Mouse (Mus musculus) liver, embryonic 16.5 days (tissue): ENCODE measurements around the gene Set. TPM values are rescaled to one million over a fixed set of nuclear protein-coding genes. Genes with fewer than 3 reads are reported as not detected.

Source experiments
- ATAC-seq: fragments of 200-750 bp; cut with Nextera tagmentation; 2 replicates; pipeline ENCODE4 v1.8.0; 2017; ENCODE audit warnings: low read depth, mild to moderate bottlenecking, moderate number of reproducible peaks, moderate library complexity
- H3K27ac ChIP-seq: fragments of 300-500 bp; sonication (generic); 2 replicates; pipeline ENCODE4 v1.5.1; 2014; ENCODE audit warnings: mild to moderate bottlenecking, low read length
- H3K27me3 ChIP-seq: fragments of 300-500 bp; sonication (generic); 2 replicates; pipeline ENCODE4 v1.6.1; 2014; ENCODE audit warnings: low read depth, low read length, mixed read lengths; ENCODE audit not compliant: control insufficient read depth, insufficient read depth
- H3K36me3 ChIP-seq: fragments of 300-500 bp; sonication (generic); 2 replicates; pipeline ENCODE4 v1.6.1; 2014; ENCODE audit warnings: mild to moderate bottlenecking; ENCODE audit not compliant: control insufficient read depth, insufficient read depth
- H3K4me1 ChIP-seq: fragments of 300-500 bp; sonication (generic); 2 replicates; pipeline ENCODE4 v1.6.1; 2014; ENCODE audit warnings: low read depth, low read length, mixed read lengths; ENCODE audit not compliant: control insufficient read depth
- H3K4me2 ChIP-seq: fragments of 300-500 bp; sonication (generic); 2 replicates; pipeline ENCODE4 v1.6.1; 2014; ENCODE audit warnings: low read depth, low read length, mixed read lengths
- H3K4me3 ChIP-seq: fragments of 300-500 bp; sonication (generic); 2 replicates; pipeline ENCODE4 v1.5.1; 2014; ENCODE audit warnings: low read depth, mild to moderate bottlenecking, low read length
- H3K9ac ChIP-seq: fragments of 300-500 bp; sonication (generic); 2 replicates; pipeline ENCODE4 v1.6.1; 2014; ENCODE audit warnings: low read depth, low read length
- H3K9me3 ChIP-seq: fragments of 300-500 bp; sonication (generic); replicated peaks from 2 replicates; pipeline ENCODE4 v1.6.1; 2016; ENCODE audit warnings: low read length; ENCODE audit not compliant: control insufficient read depth
- WGBS: fragments of 180-500 bp; shearing (Covaris S2); extraction: QIAGEN DNeasy Blood & Tissue Kit; methylation state at CpG from one replicate; pipeline ENCODE4 v1.1.7; 2014; ENCODE audit not compliant: insufficient replicate concordance; 5-methylcytosine and 5-hydroxymethylcytosine counted together
- polyA plus RNA-seq: library from polyadenylated mRNA; unstranded; fragments of >200 nt; fragmentation: Nextera tagmentation; extraction: Ambion mirVana; gene quantifications from 2 replicates; pipeline ENCODE4 v1.2.1, GENCODE M21; 2015

Gene Set
- polyA plus RNA-seq, 1 experiment from 2014 or later: 117 TPM

- no peaks in the 10 kb centered on the region for H3K9me3 ChIP-seq
- peak overlapping the region; percentile 92 for H3K9ac ChIP-seq
- H3K4me3 ChIP-seq: peak overlapping the region; percentile 95
- H3K36me3 ChIP-seq: no peaks in the 10 kb centered on the region
- ATAC-seq: no peak
- no peaks in the 10 kb centered on the region for H3K27me3 ChIP-seq
- peaks cover 24% of the 10 kb centered on the region for H3K4me1 ChIP-seq
- no peak overlapping the region; the same call in 1 of the 2 replicates for H3K27ac ChIP-seq
- 53% methylated on average over 6 of the region's 6 CpGs for WGBS
- peak overlapping the region; percentile 96 for H3K4me2 ChIP-seq
Observed at GRCm38 (mm10) chr2:30092280-30092918, 35.2 kb downstream of the Set start.

GRCm38 (mm10) chr2:30093471-30094207 lies 36.5 kb downstream of the Set start, which contains the start of gene Zdhhc12:
Gene Zdhhc12, minus strand, starts transcription at chr2:30093648.
- Histone ChIP-seq H3K9me3 (no peaks in the 10 kb centered on the region), H3K27me3 (no peaks in the 10 kb centered on the region), H3K4me2 (peak within 1 kb of the TSS; percentile 96), H3K36me3 (no peaks in the 10 kb centered on the region), H3K9ac (peak within 1 kb of the TSS; percentile 92), H3K4me1 (peaks cover 24% of the 10 kb centered on the region), H3K27ac (peak within 1 kb of the TSS; percentile 75), H3K4me3 (peak within 1 kb of the TSS; percentile 95)
- ATAC-seq: peak; percentile 99
- under 1% methylated on average over 51 of the region's 51 CpGs for WGBS

DNA sequence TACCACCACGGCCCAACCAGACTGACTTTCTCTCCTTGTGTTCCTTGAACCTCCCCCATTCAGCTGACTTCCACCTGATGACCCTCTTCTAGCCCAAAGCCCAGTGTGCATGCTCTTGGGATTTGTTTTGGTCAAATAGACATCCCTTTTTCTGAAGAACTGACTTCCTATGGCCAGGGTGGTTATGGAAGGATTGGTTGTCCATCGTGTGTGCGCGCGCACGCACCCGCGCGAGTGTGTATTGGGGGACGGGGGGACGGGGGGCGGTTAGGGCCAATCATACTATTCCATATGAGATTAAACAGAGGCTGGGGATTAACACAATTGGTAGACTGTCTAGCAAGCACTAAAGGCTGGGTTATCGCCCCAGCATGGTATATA lies 37.0 kb downstream of the Set start:
- H3K4me3 ChIP-seq: peak overlapping the region; percentile 95
- H3K4me1 ChIP-seq: peaks cover 26% of the 10 kb centered on the region
- peak overlapping the region; percentile 70 for H3K9ac ChIP-seq
- H3K4me2 ChIP-seq: peak overlapping the region; percentile 96
- peak overlapping the region; percentile 68 for H3K27ac ChIP-seq
- no peaks in the 10 kb centered on the region for H3K27me3 ChIP-seq
- H3K9me3 ChIP-seq: no peaks in the 10 kb centered on the region
- no peak for ATAC-seq
- WGBS: under 1% methylated on average over 13 of the region's 13 CpGs
- H3K36me3 ChIP-seq: no peaks in the 10 kb centered on the region

GRCm38 (mm10) chr2:30095882-30096527 lies 38.8 kb downstream of the Set start:
- H3K9ac ChIP-seq: no peak overlapping the region
- no peaks in the 10 kb centered on the region for H3K27me3 ChIP-seq
- no peak overlapping the region for H3K4me2 ChIP-seq
- H3K9me3 ChIP-seq: no peaks in the 10 kb centered on the region
- peaks cover 2% of the 10 kb centered on the region for H3K36me3 ChIP-seq
- ATAC-seq: no peak
- no peak overlapping the region for H3K4me3 ChIP-seq
- H3K4me1 ChIP-seq: peaks cover 34% of the 10 kb centered on the region
- WGBS: 60% methylated on average over 2 of the region's 2 CpGs
- H3K27ac ChIP-seq: no peak overlapping the region

- no peak for ATAC-seq
- Histone ChIP-seq H3K9me3 (no peaks in the 10 kb centered on the region), H3K36me3 (peaks cover 2% of the 10 kb centered on the region), H3K27me3 (no peaks in the 10 kb centered on the region), H3K4me3 (no peak overlapping the region), H3K9ac (no peak overlapping the region), H3K27ac (no peak overlapping the region), H3K4me1 (peaks cover 10% of the 10 kb centered on the region), H3K4me2 (no peak overlapping the region)
- 61% methylated on average over 4 of the region's 4 CpGs for WGBS
Observed at GRCm38 (mm10) chr2:30100214-30100613, 43.0 kb downstream of the Set start.

GRCm38 (mm10) chr2:30106364-30106763 lies 49.2 kb downstream of the Set start:
- no peaks in the 10 kb centered on the region for H3K9me3 ChIP-seq
- no peak overlapping the region for H3K9ac ChIP-seq
- H3K27me3 ChIP-seq: no peaks in the 10 kb centered on the region
- H3K4me3 ChIP-seq: no peak overlapping the region
- no peak overlapping the region for H3K4me2 ChIP-seq
- no peak for ATAC-seq
- H3K27ac ChIP-seq: no peak overlapping the region
- peaks cover 6% of the 10 kb centered on the region for H3K4me1 ChIP-seq
- H3K36me3 ChIP-seq: peaks cover 9% of the 10 kb centered on the region

GRCm38 (mm10) chr2:30107646-30108045 lies 50.5 kb downstream of the Set start:
- no peak for ATAC-seq
- Histone ChIP-seq H3K27ac (no peak overlapping the region), H3K27me3 (no peaks in the 10 kb centered on the region), H3K4me2 (no peak overlapping the region), H3K36me3 (peaks cover 9% of the 10 kb centered on the region), H3K4me3 (no peak overlapping the region), H3K4me1 (peaks cover 14% of the 10 kb centered on the region), H3K9ac (no peak overlapping the region), H3K9me3 (no peaks in the 10 kb centered on the region)
- WGBS: 74% methylated on average over 5 of the region's 5 CpGs

- no peaks in the 10 kb centered on the region for H3K9me3 ChIP-seq
- no peak overlapping the region for H3K9ac ChIP-seq
- WGBS: 68% methylated on average over 4 of the region's 4 CpGs
- no peaks in the 10 kb centered on the region for H3K27me3 ChIP-seq
- H3K27ac ChIP-seq: no peak overlapping the region
- no peak for ATAC-seq
- H3K36me3 ChIP-seq: peaks cover 9% of the 10 kb centered on the region
- H3K4me3 ChIP-seq: no peak overlapping the region
- peaks cover 14% of the 10 kb centered on the region for H3K4me1 ChIP-seq
- H3K4me2 ChIP-seq: no peak overlapping the region
Observed at GRCm38 (mm10) chr2:30108260-30108659, 51.1 kb downstream of the Set start.

- H3K4me2 ChIP-seq: no peak overlapping the region
- peak; percentile 78 for ATAC-seq
- peaks cover 14% of the 10 kb centered on the region for H3K4me1 ChIP-seq
- WGBS: 46% methylated on average over 2 of the region's 2 CpGs
- no peak overlapping the region for H3K4me3 ChIP-seq
- no peaks in the 10 kb centered on the region for H3K27me3 ChIP-seq
- H3K36me3 ChIP-seq: peaks cover 9% of the 10 kb centered on the region
- H3K9ac ChIP-seq: no peak overlapping the region
- no peak overlapping the region for H3K27ac ChIP-seq
- H3K9me3 ChIP-seq: no peaks in the 10 kb centered on the region
Observed at GRCm38 (mm10) chr2:30111500-30111899, 54.3 kb downstream of the Set start.
